ENCODE assay signal across 8 mouse cellular contexts in the genomic region with DNA sequence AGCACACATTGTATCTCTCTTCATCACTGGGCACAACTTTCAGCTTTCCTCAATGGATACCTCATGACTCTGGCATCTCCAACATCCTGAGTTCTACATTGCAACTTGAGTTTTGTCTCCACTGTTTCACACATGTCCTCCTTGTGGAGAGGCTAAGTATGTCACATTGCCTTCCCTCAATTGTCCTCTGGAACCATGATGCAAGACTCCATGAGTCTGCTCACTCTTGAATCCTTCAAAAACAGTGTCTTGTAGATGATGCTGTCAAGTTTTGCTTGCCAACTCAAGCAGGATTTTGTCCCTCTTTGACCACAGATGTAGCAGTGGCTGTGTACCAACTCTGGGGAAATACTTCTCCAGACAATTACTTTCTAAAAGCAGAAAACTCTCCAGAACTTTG.
"Had no signal": no experiment of that assay in that cellular context is flagged by ENCODE, and none has a peak within 500 bp of the region (broad histone marks: within the 10 kb centered on the region; RNA-seq: fewer than 3 reads in every experiment).

No protein-coding gene starts in this region.

- DNase-seq: kidney, adult 2 months; kidney, postnatal 25 days; retina, postnatal 1 day; right cerebral cortex, postnatal 4 days; spleen, adult 18-20 months; thymus, adult 18-20 months; thymus, postnatal 25 days had no signal

- ATAC-seq: midbrain, embryonic 16.5 days had no signal
